Mouse (Mus musculus): ENCODE results near the gene Fam131c. TPM values are rescaled to one million over a fixed set of nuclear protein-coding genes. Genes with fewer than 3 reads are reported as not detected.

Fam131c gene
- polyA plus RNA-seq, 1 experiment from 2014 or later = 0.08 TPM

DNA sequence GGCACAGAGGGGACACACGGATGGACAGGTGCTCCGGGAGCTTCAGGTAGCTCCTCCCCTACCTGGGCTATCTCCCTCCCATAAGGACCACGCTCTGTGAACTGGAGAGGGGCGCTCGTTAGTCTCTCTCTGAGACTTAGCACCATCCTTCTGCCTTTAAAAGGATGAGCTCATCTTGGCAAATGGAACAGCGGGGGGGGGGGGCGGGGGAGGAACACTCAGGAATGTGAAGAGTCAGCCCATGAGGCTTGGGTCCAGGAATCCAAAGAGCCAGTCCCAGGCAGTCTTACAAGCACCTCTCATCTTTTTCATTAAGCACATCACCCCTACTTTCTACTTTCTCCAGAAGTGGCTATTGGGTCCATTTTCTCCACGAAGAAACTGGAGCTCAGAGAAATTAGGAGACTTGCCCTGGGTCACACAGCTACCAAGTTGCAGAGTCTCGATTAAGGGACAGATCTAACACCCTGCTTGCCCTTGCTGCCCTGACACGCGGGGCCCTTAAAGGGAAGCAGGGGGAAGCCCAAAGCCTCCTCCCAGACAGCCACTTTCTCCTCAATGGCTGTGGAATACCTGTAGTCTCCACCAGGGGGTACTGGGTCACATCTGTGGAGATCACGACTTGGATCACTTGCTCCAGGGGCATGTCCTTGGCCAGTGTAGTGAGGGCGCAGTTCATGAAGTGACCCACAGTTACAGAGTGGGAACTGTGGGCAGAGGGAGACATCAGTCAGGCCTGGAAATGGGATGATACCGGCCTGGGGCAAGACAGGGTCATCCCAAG is 38.7 kb downstream of the Fam131c start:
- whole genome bisulfite sequencing (ENCODE audit: insufficient replicate concordance) = 33% methylated on average over 14 of the region's 14 CpGs
- Histone ChIP-seq H3K9me3 (replicated peaks) (no peaks in the 10 kb centered on the region), H3K4me3 (replicated peaks) (no peak overlapping the region), H3K27ac (replicated peaks) (no peak overlapping the region), H3K4me1 (replicated peaks) (0 out of 2 replicates have a peak, but pooled peaks cover 3% of the 10 kb centered on the region), H3K27me3 (peaks cover 23% of the 10 kb centered on the region), H3K9ac (no peak overlapping the region), H3K36me3 (replicated peaks) (no peaks in the 10 kb centered on the region), H3K4me2 (no peak overlapping the region)
- ATAC-seq (ENCODE audit: insufficient read depth) = no peak

DNA sequence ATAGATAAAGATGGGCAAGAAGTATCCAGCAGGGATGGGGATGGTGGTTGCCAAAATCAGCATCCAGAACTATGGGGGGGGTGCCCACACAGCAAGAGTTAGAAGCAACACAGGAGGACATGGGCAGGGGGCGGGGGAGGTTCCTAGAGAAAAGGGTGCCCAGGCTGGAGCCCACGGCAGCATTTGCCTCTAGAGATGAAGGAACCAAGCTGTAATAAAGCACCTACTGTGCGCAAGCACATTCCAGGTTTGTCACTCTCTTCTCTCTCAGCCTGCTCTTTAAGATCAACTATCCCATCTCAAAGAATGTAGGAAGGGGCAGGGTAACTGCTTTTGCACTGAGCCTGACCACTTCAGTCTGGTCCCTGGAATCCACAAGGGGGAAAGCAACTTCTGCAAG is 40.6 kb downstream of the Fam131c start:
- H3K4me3 ChIP-seq (replicated peaks) = no peak overlapping the region
- WGBS (ENCODE audit: insufficient replicate concordance) = 68% methylated on average over 3 of the region's 3 CpGs
- H3K4me1 ChIP-seq (replicated peaks) = 0 out of 2 replicates have a peak, but pooled peaks cover 3% of the 10 kb centered on the region
- no peak for ATAC-seq (ENCODE audit: insufficient read depth)
- H3K9ac ChIP-seq = no peak overlapping the region
- no peak overlapping the region for H3K27ac ChIP-seq (replicated peaks)
- peaks cover 23% of the 10 kb centered on the region for H3K27me3 ChIP-seq
- no peaks in the 10 kb centered on the region for H3K9me3 ChIP-seq (replicated peaks)
- H3K4me2 ChIP-seq = no peak overlapping the region
- no peaks in the 10 kb centered on the region for H3K36me3 ChIP-seq (replicated peaks)

DNA sequence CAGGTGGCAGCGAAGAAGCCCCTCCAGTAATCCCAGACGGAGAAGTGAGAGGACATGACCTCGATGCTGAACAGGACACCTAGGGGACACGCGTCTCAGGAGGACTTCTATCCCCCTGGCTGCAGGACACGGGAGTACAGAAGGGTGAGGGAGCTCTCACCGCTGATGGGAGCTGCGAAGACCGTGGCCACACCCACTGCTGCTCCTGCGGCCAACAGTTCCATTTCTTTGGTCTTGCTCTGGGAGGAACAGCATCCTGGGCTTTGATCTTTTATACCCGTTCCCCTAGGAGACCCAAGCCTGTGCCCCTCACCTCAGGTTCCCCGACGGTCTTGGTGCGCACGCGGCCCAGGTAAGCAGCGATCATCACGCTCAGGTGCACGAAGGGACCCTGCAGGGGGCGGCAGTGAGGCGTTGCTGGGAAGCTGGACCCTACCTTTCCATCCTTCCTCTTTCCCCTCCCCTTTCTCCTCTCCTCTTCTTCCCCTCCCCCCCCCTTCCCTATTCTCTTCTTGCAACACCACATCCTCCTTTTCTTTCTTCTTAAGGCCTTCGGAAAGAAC is 43.5 kb downstream of the Fam131c start:
- no peak overlapping the region for H3K27ac ChIP-seq (replicated peaks)
- no peak for ATAC-seq (ENCODE audit: insufficient read depth)
- no peaks in the 10 kb centered on the region for H3K9me3 ChIP-seq (replicated peaks)
- peaks cover 7% of the 10 kb centered on the region for H3K27me3 ChIP-seq
- H3K9ac ChIP-seq = no peak overlapping the region
- WGBS (ENCODE audit: insufficient replicate concordance) = 17% methylated on average over 22 of the region's 22 CpGs
- no peaks in the 10 kb centered on the region for H3K36me3 ChIP-seq (replicated peaks)
- H3K4me1 ChIP-seq (replicated peaks) = no peaks in the 10 kb centered on the region
- H3K4me3 ChIP-seq (replicated peaks) = no peak overlapping the region
- H3K4me2 ChIP-seq = no peak overlapping the region

DNA sequence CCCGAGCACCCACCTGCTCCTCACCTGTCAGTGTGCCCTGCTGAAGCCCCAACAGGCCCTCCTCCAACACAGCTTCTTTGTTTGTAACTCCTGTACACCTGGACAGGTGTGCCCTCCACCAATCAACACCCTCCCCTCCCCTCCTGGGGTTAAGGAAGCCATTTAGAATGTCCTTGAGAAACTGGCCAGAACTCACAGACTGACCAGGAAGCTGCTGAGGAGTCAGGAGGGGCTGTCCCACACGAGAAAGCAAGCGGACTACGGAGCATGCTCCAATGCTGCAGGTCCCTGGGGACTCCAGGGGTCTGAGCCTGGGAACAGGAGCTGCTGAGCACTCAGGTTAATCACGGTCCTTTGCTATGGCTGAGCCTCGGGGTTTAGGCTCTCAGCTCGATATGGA is 47.9 kb downstream of the Fam131c start, which contains the start of gene Clcnkb:
Gene Clcnkb, minus strand, starts transcription at position 91 of the 400 bp plus-strand sequence.
- Histone ChIP-seq H3K4me1 (replicated peaks) (peaks cover 6% of the 10 kb centered on the region), H3K4me2 (no peak within 1 kb of the TSS), H3K36me3 (replicated peaks) (no peaks in the 10 kb centered on the region), H3K4me3 (replicated peaks) (no peak within 1 kb of the TSS), H3K9me3 (replicated peaks) (no peaks in the 10 kb centered on the region), H3K9ac (no peak within 1 kb of the TSS), H3K27me3 (peaks cover 14% of the 10 kb centered on the region), H3K27ac (replicated peaks) (no peak within 1 kb of the TSS)
- no peak for ATAC-seq (ENCODE audit: insufficient read depth)
- WGBS (ENCODE audit: insufficient replicate concordance) = 50% methylated on average over 7 of the region's 7 CpGs

DNA sequence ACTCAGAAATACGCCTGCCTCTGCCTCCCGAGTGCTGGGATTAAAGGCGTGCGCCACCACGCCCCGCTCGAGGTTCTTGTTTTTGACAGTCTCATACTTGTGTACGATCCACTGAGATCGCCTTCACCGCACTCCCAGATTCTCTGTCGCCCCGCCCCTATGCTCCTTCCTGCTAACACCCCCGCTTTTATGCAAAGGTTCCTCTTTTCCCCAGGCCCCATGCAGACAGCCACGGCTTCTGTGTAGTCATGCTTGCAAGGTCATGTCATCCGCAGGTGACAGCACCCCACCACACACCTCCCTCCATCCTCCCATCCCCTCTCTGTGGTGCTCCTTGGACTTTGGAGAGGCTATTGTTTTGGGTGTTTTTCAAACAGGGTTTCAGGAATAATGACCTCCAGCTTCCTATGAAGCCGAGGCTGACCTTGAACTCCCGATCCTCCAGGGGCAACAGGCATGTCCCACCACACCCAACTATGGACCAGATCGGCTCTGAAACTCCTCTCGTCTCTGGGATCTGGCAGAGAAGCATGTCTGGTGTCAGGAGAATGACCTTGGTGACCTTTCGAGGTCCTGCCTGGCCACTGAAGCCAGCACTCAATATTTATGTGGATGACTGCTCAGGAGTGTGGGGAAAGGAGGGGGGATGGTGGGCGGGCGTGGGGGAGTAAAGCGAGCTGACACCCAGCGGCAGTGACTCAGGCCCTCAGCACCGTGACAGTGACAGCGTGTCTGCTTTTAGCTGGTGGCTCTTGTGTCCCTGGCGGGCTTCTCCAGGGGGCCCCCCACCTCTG is 51.6 kb downstream of the Fam131c start:
- no peaks in the 10 kb centered on the region for H3K36me3 ChIP-seq (replicated peaks)
- peaks cover 21% of the 10 kb centered on the region for H3K27me3 ChIP-seq
- peaks cover 11% of the 10 kb centered on the region for H3K4me1 ChIP-seq (replicated peaks)
- H3K4me2 ChIP-seq = no peak overlapping the region
- ATAC-seq (ENCODE audit: insufficient read depth) = no peak
- 19% methylated on average over 27 of the region's 27 CpGs for WGBS (ENCODE audit: insufficient replicate concordance)
- H3K4me3 ChIP-seq (replicated peaks) = no peak overlapping the region
- H3K9me3 ChIP-seq (replicated peaks) = no peaks in the 10 kb centered on the region
- H3K9ac ChIP-seq = no peak overlapping the region
- no peak overlapping the region for H3K27ac ChIP-seq (replicated peaks)

DNA sequence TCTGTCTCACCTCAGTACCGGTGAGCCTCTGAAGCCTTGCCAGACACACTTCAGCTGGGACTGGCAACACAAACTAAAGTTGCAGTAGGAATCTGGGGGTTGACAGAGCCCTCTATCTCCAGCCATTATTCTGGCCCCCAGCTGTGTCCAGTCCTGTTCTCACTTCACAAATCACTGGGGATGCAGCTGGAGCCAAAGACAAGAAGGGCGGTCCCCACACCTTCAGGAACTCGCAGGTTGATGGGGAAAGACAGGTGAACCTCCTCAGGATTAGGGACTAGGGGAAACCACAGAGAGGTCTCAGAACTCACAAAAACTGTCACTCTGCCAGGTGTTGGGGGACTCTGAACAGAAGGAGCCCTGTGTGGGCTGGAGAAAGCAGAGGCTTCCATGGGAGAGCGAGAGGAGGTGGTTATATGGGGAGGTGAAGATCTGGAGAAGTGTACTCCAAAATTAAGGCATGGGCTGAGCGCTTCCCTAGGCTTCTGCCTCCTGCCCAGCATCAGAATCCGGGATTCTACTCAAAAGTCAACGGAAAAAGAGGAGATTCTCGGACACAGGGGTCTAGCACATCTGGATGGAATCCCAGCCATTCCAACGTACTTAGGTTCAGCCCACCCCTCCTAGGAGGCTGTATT is 52.3 kb downstream of the Fam131c start, which contains the start of gene Hspb7:
Gene Hspb7, plus strand, starts transcription at position 588 of the 638 bp plus-strand sequence.
- ATAC-seq (ENCODE audit: insufficient read depth) = no peak
- H3K9me3 ChIP-seq (replicated peaks) = no peaks in the 10 kb centered on the region
- 43% methylated on average over 9 of the region's 9 CpGs for WGBS (ENCODE audit: insufficient replicate concordance)
- peaks cover 28% of the 10 kb centered on the region for H3K27me3 ChIP-seq
- no peak within 1 kb of the TSS for H3K9ac ChIP-seq
- H3K27ac ChIP-seq (replicated peaks) = no peak within 1 kb of the TSS
- H3K4me3 ChIP-seq (replicated peaks) = no peak within 1 kb of the TSS
- H3K4me1 ChIP-seq (replicated peaks) = peaks cover 12% of the 10 kb centered on the region
- no peaks in the 10 kb centered on the region for H3K36me3 ChIP-seq (replicated peaks)
- no peak within 1 kb of the TSS for H3K4me2 ChIP-seq

DNA sequence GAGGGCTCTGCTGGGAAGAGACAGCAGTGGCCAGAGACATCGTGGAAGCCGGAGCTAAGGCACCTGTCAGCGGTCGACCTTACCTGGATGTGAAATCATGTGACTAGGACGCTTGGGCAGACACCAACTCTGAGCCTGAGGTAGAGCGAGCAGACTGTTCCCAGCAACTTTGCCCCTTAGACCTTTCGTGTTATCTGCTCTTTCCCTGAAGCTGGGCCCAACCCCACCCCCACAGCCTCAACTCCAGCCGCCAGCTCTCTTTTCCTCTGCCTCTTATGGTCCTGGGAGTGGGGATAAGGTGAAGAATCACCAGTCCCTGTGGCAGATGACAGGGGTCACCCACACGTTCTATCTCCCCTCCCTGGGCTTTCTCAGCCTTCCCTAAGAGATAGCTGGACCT is 52.9 kb downstream of the Fam131c start:
- H3K27ac ChIP-seq (replicated peaks) = no peak overlapping the region
- H3K36me3 ChIP-seq (replicated peaks) = no peaks in the 10 kb centered on the region
- WGBS (ENCODE audit: insufficient replicate concordance) = 37% methylated on average over 9 of the region's 9 CpGs
- no peak overlapping the region for H3K4me3 ChIP-seq (replicated peaks)
- H3K27me3 ChIP-seq = peaks cover 33% of the 10 kb centered on the region
- no peaks in the 10 kb centered on the region for H3K9me3 ChIP-seq (replicated peaks)
- no peak overlapping the region for H3K4me2 ChIP-seq
- no peak overlapping the region for H3K9ac ChIP-seq
- no peak for ATAC-seq (ENCODE audit: insufficient read depth)
- H3K4me1 ChIP-seq (replicated peaks) = peaks cover 18% of the 10 kb centered on the region

DNA sequence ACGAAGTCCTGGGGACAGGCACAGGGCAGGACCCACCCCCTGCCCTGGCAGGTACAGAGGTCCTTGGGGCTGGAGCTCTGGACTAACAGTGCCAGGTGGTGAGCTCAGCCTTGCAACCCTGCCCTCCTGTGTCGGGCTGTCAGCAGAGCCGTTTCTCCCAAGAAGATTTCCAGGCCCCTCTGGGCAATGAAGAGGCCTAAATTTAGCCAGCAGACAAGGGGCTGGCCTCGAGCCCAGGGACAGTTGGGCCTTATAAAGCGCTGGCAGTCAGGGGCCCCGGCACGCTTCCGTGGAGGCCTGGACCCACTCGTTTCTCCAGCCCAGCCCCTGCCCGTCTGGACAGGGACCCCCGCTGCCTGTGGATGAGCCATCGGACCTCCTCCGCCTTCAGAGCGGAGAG is 53.4 kb downstream of the Fam131c start:
- no peak for ATAC-seq (ENCODE audit: insufficient read depth)

DNA sequence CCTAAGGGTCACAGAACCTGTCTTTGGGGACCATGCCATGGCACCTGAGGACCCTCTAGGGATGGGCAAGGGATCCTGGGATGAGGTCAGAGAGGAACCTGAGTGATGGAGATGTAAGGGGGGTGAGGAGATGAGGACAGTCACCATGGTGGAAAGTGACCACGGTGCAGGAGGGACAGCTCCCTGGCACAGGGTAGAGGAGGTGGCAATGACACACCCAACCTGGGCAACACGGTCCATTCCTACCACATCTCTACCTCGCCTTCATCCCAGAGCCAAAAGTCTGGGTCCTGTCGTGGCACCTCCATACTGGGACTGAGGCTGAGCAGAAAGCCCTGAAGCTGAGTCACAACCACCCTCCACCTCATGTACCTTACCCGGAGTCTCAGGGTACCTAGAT is 54.8 kb downstream of the Fam131c start:
- Histone ChIP-seq H3K4me1 (replicated peaks) (peaks cover 20% of the 10 kb centered on the region), H3K4me2 (no peak overlapping the region), H3K9me3 (replicated peaks) (no peaks in the 10 kb centered on the region), H3K9ac (no peak overlapping the region), H3K36me3 (replicated peaks) (no peaks in the 10 kb centered on the region), H3K4me3 (replicated peaks) (no peak overlapping the region), H3K27me3 (peaks cover 51% of the 10 kb centered on the region), H3K27ac (replicated peaks) (no peak overlapping the region)
- ATAC-seq (ENCODE audit: insufficient read depth) = no peak
- WGBS (ENCODE audit: insufficient replicate concordance) = 58% methylated on average over 5 of the region's 5 CpGs

More for the DNA sequence above, 53.4 kb downstream of the Fam131c start:
- 56% methylated on average over 14 of the region's 14 CpGs for WGBS (ENCODE audit: insufficient replicate concordance)
- H3K9me3 ChIP-seq (replicated peaks) = no peaks in the 10 kb centered on the region
- H3K27me3 ChIP-seq = peaks cover 39% of the 10 kb centered on the region
- no peak overlapping the region for H3K9ac ChIP-seq
- H3K36me3 ChIP-seq (replicated peaks) = no peaks in the 10 kb centered on the region
- peaks cover 20% of the 10 kb centered on the region for H3K4me1 ChIP-seq (replicated peaks)
- no peak overlapping the region for H3K27ac ChIP-seq (replicated peaks)
- H3K4me3 ChIP-seq (replicated peaks) = no peak overlapping the region
- no peak overlapping the region for H3K4me2 ChIP-seq

DNA sequence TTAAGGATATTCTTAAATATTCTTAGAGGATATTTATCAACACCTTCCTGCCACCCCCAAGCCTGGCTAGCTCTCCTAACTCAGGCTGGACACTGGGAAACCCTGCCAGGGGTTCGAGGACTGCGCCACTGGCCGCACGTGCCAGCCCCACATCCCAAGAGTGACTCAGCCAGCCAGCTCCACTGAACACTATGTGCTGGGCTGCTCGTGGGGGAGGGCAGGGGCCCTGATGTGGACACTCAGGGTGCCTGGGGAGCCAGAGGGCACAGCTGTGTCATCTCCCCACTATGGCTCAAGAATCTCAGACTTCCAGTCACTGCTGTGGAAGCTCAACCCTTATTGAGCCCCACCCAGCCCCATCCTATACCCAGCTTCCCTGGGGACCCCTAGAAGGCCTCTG is 55.3 kb downstream of the Fam131c start:
- ATAC-seq (ENCODE audit: insufficient read depth) = no peak
- Histone ChIP-seq H3K9me3 (replicated peaks) (no peaks in the 10 kb centered on the region), H3K4me1 (replicated peaks) (peaks cover 20% of the 10 kb centered on the region), H3K27me3 (peaks cover 56% of the 10 kb centered on the region), H3K9ac (no peak overlapping the region), H3K4me2 (no peak overlapping the region), H3K36me3 (replicated peaks) (no peaks in the 10 kb centered on the region), H3K27ac (replicated peaks) (no peak overlapping the region), H3K4me3 (replicated peaks) (no peak overlapping the region)
- 65% methylated on average over 5 of the region's 5 CpGs for WGBS (ENCODE audit: insufficient replicate concordance)

All from liver, embryonic 15.5 days (tissue).